Mouse (Mus musculus) liver, adult (tissue): ENCODE results near the gene Ciao2a.

Source experiments
- GATA4 ChIP-seq: IDR thresholded peaks from 2 replicates; pipeline ENCODE4 v1.6.1; 2014; ENCODE audit warnings: mild to moderate bottlenecking, low read length; ENCODE audit not compliant: insufficient replicate concordance

Ciao2a gene

GRCm38 (mm10) chr9:66171275-66171921 lies 45.0 kb downstream of the Ciao2a start:
- TF ChIP-seq GATA4, result no peak

- TF ChIP-seq GATA4, result no peak
These were observed 47.0 kb downstream of the Ciao2a start for GRCm38 (mm10) chr9:66173316-66173855.

GRCm38 (mm10) chr9:66174985-66175384 lies 48.6 kb downstream of the Ciao2a start:
- TF ChIP-seq GATA4, result no peak

- no peak for TF ChIP-seq GATA4
These were observed 51.6 kb downstream of the Ciao2a start for GRCm38 (mm10) chr9:66177975-66178374.

- TF ChIP-seq GATA4, result 0 out of 2 replicates have a peak, but pooled peaks have one; percentile 34
These were observed 53.4 kb downstream of the Ciao2a start for GRCm38 (mm10) chr9:66179795-66180194.

- no peak for TF ChIP-seq GATA4
These were observed 54.9 kb downstream of the Ciao2a start for GRCm38 (mm10) chr9:66181126-66181825.

GRCm38 (mm10) chr9:66181826-66182678 lies 55.6 kb downstream of the Ciao2a start:
- TF ChIP-seq GATA4, result peak; percentile 94

- TF ChIP-seq GATA4, result no peak
These were observed 56.2 kb downstream of the Ciao2a start for GRCm38 (mm10) chr9:66182679-66182993.

GRCm38 (mm10) chr9:66183023-66183422 lies 56.6 kb downstream of the Ciao2a start:
- no peak for TF ChIP-seq GATA4

GRCm38 (mm10) chr9:66184572-66184971 lies 58.2 kb downstream of the Ciao2a start:
- no peak for TF ChIP-seq GATA4

GRCm38 (mm10) chr9:66186426-66186825 lies 60.0 kb downstream of the Ciao2a start:
- TF ChIP-seq GATA4, result no peak
